Mouse (Mus musculus) lung, adult 2 months (tissue): ENCODE results near the gene Mcemp1.

Experiments
- CTCF ChIP-seq: fragments of 200-500 bp; IDR thresholded peaks from 2 replicates; pipeline ENCODE4 v1.5.1; 2011; ENCODE audit warnings: mild to moderate bottlenecking, low read length, control low read depth; ENCODE audit not compliant: insufficient read depth
- POLR2A ChIP-seq: fragments of 200-500 bp; IDR thresholded peaks from 2 replicates; pipeline ENCODE4 v1.6.1; 2011; ENCODE audit warnings: low read depth, mild to moderate bottlenecking, control low read depth, low read length, borderline replicate concordance; ENCODE audit errors: extremely low read depth

- TF ChIP-seq CTCF (peak; percentile 93), POLR2A (no peak)
These were observed 53.0 kb downstream of the Mcemp1 start for GRCm38 (mm10) chr8:3718559-3718958.
